8 mouse cellular contexts compared by ENCODE assay signal in the genomic region with DNA sequence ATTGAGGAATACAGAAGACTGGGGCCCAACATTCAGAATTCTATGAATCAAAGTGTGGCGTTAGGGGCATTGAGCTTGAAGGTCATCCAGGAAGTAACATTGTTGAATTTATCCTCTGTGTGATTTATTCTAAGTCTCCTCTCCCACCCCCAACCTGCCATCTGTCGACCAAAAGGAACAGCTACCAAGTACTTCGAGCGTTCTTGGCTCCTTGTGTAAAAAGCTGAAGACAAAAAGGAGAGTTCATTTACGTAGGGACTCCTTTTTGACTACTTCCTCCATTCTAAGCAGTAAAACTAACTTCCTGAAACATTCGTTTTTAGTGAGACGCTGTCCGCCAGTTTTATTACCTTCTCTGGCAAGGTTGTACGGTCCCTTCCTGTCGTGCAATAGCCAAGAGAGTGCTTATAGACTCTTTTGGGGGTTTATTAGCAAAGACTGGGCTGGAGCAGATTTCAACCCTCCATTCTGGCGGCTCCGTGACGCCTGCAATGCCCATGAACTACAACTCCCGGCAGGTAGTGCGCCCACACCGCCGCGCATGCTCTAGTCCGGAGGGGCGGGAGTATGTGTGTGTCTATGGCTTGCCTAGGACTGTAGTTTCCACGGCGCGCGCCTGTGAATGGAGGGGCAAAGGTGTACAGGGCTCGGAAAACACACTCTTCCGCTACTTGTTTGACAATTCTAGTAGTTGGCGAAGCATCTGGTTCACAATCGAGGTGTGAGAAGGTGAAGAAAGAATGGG. TPM values are rescaled to one million over a fixed set of nuclear protein-coding genes. Genes with fewer than 3 reads are reported as not detected.
DNase-seq lines count a peak whose midpoint lies in the region; ATAC-seq lines count a peak whose summit lies in the region.

No protein-coding gene starts in this region.

- peak; percentile 97 for DNase-seq in ZHBTc4 (ENCODE audit: low read depth, low spot score)
- DNase-seq in gastrocnemius, adult 8-10 months (ENCODE audit: low spot score in 2 of 2), result peak; percentile 90 to 92
- peak; percentile 63 for DNase-seq in hindlimb bud, embryonic 11.5 days (ENCODE audit: extremely low spot score, low read depth, low spot score)
- DNase-seq in left cerebral cortex, adult 8-10 months (ENCODE audit: low spot score in 2 of 2), result peak; percentile 87 to 95
- peak; percentile 96 to 97 for DNase-seq in right cerebral cortex, postnatal 10 days (ENCODE audit: low spot score in 2 of 2)
- peak; percentile 89 for DNase-seq in urinary bladder, postnatal 25 days (ENCODE audit: low spot score)

- ATAC-seq in common myeloid progenitor, adult 5-6 weeks (replicated peaks; ENCODE audit: low read depth, poor library complexity, severe bottlenecking), result peak; percentile 87

- H3K9me3 ChIP-seq in megakaryocyte, embryonic 14.5 days, result no peaks in the 10 kb centered on the region

- peaks cover 24% of the 10 kb centered on the region for H3K36me3 ChIP-seq in megakaryocyte, embryonic 14.5 days (replicated peaks; ENCODE audit: low read length)

- no peaks in the 10 kb centered on the region for H3K27me3 ChIP-seq in megakaryocyte, embryonic 14.5 days (replicated peaks)

- H3K4me3 ChIP-seq in megakaryocyte, embryonic 14.5 days (replicated peaks), result peak overlapping the region; percentile 99

- H3K4me1 ChIP-seq in megakaryocyte, embryonic 14.5 days, result peaks cover 22% of the 10 kb centered on the region

RNA-seq across cellular contexts. Expression of gene Gpbp1l1, which starts 0.7 kb away (rescaled TPM):
- total RNA-seq in common myeloid progenitor, adult 5-6 weeks (2017), result 123 and 150 TPM in 2 replicates
- total RNA-seq in gastrocnemius, adult 8-10 months (2022), result 10 to 100 TPM; 36.3 to 45.8 (median 37.0) TPM
- 10 to 100 TPM; 40.2 to 57.7 (median 48.3) TPM for total RNA-seq in left cerebral cortex, adult 8-10 months (2022)
- polyA plus RNA-seq in megakaryocyte, embryonic 14.5 days (2012; ENCODE audit: insufficient read depth, low replicate concordance), result 3.6 and 4.9 TPM in 2 replicates

RNA-seq across cellular contexts. Expression of gene Tmem69, which starts 1.0 kb away (rescaled TPM):
- total RNA-seq in common myeloid progenitor, adult 5-6 weeks (2017), result 8.7 and 16.0 TPM in 2 replicates
- total RNA-seq in gastrocnemius, adult 8-10 months (2022), result 10 to 100 TPM; 16.7 to 18.7 (median 18.4) TPM
- 10 to 100 TPM; 10.1 to 12.8 (median 12.0) TPM for total RNA-seq in left cerebral cortex, adult 8-10 months (2022)
- polyA plus RNA-seq in megakaryocyte, embryonic 14.5 days (2012; ENCODE audit: insufficient read depth, low replicate concordance), result 0.93 TPM in 1 of 2 replicates, not detected in the other

RNA-seq across cellular contexts. Expression of gene Ccdc17, which starts 39.7 kb away (rescaled TPM):
- total RNA-seq in common myeloid progenitor, adult 5-6 weeks (2017), result 1.6 and 5.6 TPM in 2 replicates
- 1 to 10 TPM; 1.1 to 2.4 (median 1.3) TPM for total RNA-seq in gastrocnemius, adult 8-10 months (2022)
- 1 to 10 TPM; 5.5 to 8.0 (median 7.1) TPM for total RNA-seq in left cerebral cortex, adult 8-10 months (2022)
- polyA plus RNA-seq in megakaryocyte, embryonic 14.5 days (2012; ENCODE audit: insufficient read depth, low replicate concordance), result 0.31 and 2.6 TPM in 2 replicates

RNA-seq across cellular contexts. Expression of gene Ipp, which starts 49.4 kb away (rescaled TPM):
- total RNA-seq in common myeloid progenitor, adult 5-6 weeks (2017), result 18.3 and 23.0 TPM in 2 replicates
- 10 to 100 TPM; 20.1 to 23.7 (median 21.7) TPM for total RNA-seq in gastrocnemius, adult 8-10 months (2022)
- total RNA-seq in left cerebral cortex, adult 8-10 months (2022), result 10 to 100 TPM; 19.2 to 21.3 (median 20.1) TPM
- polyA plus RNA-seq in megakaryocyte, embryonic 14.5 days (2012; ENCODE audit: insufficient read depth, low replicate concordance), result 1.2 TPM in 1 of 2 replicates, not detected in the other

Comparison
In these comparisons a context has a peak if more than half of its experiments do, and no peak if none do; other contexts are left out.
1. Peak in every context shown above with its lines: DNase-seq, ATAC-seq and H3K4me3 ChIP-seq.